Mouse (Mus musculus): ENCODE results near the gene Rin1.

- no peak for TF ChIP-seq POLR2A (IDR thresholded peaks at IDR 0.05; ENCODE audit: low read depth, low read length)
- no peak for TF ChIP-seq CTCF (IDR thresholded peaks at IDR 0.05; ENCODE audit: extremely low read depth, insufficient read depth, insufficient read length, insufficient replicate concordance)
These were observed 32.3 kb downstream of the Rin1 start for GRCm38 (mm10) chr19:5082596-5082995.

Data from spleen, adult 2 months (tissue).